Mouse (Mus musculus): Measurements from ENCODE around the gene Zbtb38. TPM values are rescaled to one million over a fixed set of nuclear protein-coding genes. Genes with fewer than 3 reads are reported as not detected.

The Zbtb38 gene
- polyA plus RNA-seq, 1 experiment from 2014 or later = 32.1 TPM

DNA sequence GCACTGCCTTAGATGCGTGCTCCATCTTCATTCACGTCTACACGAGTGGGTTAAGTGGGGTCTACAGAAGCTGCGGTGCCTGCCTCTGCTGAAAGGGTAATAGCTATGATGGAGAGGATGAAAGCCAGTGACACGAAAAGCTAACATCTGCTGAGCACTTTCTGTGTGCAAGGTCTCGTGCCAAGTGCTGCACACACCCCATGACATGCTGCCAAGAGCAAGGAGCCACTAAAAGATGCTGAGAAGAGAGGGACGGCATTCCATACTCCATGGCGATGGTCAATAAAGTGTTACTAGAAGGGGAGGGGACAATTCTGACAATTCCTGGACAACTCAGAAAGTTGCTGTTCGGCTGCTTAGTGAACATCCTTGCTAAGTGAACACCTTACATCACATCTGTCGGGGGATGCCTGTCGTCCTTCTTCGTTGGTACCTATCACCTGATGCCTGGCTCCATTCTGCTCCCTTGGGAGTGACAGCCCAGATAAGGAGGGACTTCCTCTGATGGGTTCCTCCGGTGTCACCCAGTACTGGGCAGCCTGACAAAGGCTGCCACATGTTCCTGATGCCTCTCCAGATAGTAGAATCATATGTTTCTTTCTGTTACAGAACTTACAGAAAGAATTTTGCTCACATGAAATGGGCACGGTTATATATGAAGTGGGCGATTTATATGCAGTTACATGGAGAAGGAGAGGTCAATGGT, 42.2 kb downstream of the Zbtb38 start:
- H3K27ac ChIP-seq (ENCODE audit: poor library complexity, severe bottlenecking) = no peak overlapping the region; the same call in 1 of the 2 replicates
- ATAC-seq (ENCODE audit: insufficient number of reproducible peaks, low FRiP score) = no peak
- WGBS = 76% methylated on average over 15 of the region's 15 CpGs
- H3K4me2 ChIP-seq = no peak overlapping the region
- no peaks in the 10 kb centered on the region for H3K27me3 ChIP-seq (replicated peaks)
- H3K36me3 ChIP-seq = peaks cover 34% of the 10 kb centered on the region
- H3K9ac ChIP-seq = no peak overlapping the region
- peaks cover 85% of the 10 kb centered on the region for H3K4me1 ChIP-seq (replicated peaks)
- no peak overlapping the region for H3K4me3 ChIP-seq
- no peaks in the 10 kb centered on the region for H3K9me3 ChIP-seq (replicated peaks)

- Histone ChIP-seq H3K9me3 (replicated peaks) (no peaks in the 10 kb centered on the region), H3K4me3 (no peak overlapping the region), H3K9ac (no peak overlapping the region), H3K4me2 (no peak overlapping the region), H3K27me3 (replicated peaks) (no peaks in the 10 kb centered on the region), H3K4me1 (replicated peaks) (peaks cover 75% of the 10 kb centered on the region), H3K27ac (ENCODE audit: poor library complexity, severe bottlenecking) (no peak overlapping the region), H3K36me3 (peaks cover 23% of the 10 kb centered on the region)
- 89% methylated on average over 9 of the region's 9 CpGs for WGBS
- ATAC-seq (ENCODE audit: insufficient number of reproducible peaks, low FRiP score) = no peak
These were observed 43.7 kb downstream of the Zbtb38 start for GRCm38 (mm10) chr9:96708905-96709304.

DNA sequence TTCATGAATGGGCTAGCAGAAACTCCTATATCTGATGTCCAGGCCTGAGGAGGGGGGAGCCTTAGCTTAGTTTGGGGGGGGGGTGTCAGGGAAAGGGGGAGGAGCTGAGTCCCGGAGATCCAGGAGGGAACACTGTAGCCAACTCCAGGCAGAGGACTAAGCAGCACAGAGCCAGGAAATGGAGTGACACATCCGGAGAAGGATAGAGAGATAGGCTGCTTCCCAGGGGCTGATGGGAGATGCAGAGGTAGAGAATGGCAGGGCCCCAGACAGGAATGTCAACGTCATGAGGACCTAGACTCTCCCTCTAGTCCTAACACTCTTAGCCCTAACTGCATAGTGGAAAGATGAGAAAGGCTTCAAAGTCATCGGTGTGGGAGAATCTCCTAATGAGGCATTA, 44.7 kb downstream of the Zbtb38 start:
- H3K4me3 ChIP-seq = no peak overlapping the region
- no peaks in the 10 kb centered on the region for H3K27me3 ChIP-seq (replicated peaks)
- H3K9ac ChIP-seq = no peak overlapping the region
- ATAC-seq (ENCODE audit: insufficient number of reproducible peaks, low FRiP score) = 0 out of 2 replicates have a peak, but pooled peaks have one; percentile 38
- H3K27ac ChIP-seq (ENCODE audit: poor library complexity, severe bottlenecking) = peak overlapping the region; percentile 71
- peaks cover 69% of the 10 kb centered on the region for H3K4me1 ChIP-seq (replicated peaks)
- H3K4me2 ChIP-seq = no peak overlapping the region; the same call in 1 of the 2 replicates
- 57% methylated on average over 4 of the region's 4 CpGs for WGBS
- H3K9me3 ChIP-seq (replicated peaks) = no peaks in the 10 kb centered on the region
- peaks cover 30% of the 10 kb centered on the region for H3K36me3 ChIP-seq

DNA sequence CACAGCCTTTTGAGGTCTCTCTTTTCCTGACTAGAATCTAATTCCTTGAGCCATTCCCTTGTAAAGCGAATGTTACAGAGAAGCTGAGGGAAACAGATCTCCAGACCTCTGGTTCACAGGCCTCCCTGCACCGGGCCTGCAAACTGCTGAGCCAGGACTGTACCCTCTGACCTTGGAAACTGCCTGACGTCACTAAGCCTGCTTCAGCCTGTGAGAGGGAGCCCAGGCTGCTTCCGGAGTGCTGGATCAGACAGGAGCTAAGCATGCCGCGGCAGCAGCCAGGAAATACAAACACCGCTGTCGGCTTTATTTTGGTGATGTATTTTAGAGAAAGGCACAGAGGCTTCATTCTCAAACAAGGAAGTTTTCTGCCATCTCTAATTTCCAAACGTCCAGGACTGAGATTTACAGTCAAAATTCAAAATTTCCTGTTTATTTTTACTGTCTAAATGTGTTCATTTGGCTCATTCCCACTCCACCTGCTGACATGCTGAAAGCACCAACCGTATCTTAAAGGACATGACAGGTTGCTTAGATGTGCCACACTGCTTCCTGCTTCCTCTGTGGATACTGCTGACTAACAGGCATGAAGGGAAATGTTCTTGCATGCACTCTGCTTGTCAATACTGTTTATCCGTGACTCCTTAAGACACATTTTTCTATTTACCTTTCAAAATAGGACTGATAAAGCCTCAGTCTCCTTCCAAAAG, 46.9 kb downstream of the Zbtb38 start:
- ATAC-seq (ENCODE audit: insufficient number of reproducible peaks, low FRiP score) = peak; percentile 89
- Histone ChIP-seq H3K9me3 (replicated peaks) (no peaks in the 10 kb centered on the region), H3K9ac (peak overlapping the region; percentile 71), H3K4me2 (peak overlapping the region; percentile 27; the same call in 1 of the 2 replicates), H3K4me3 (no peak overlapping the region), H3K27me3 (replicated peaks) (no peaks in the 10 kb centered on the region), H3K36me3 (peaks cover 43% of the 10 kb centered on the region), H3K4me1 (replicated peaks) (peaks cover 50% of the 10 kb centered on the region), H3K27ac (ENCODE audit: poor library complexity, severe bottlenecking) (peak overlapping the region; percentile 98)
- WGBS = 18% methylated on average over 11 of the region's 11 CpGs

- 81% methylated on average over 9 of the region's 9 CpGs for WGBS
- Histone ChIP-seq H3K4me1 (replicated peaks) (peaks cover 42% of the 10 kb centered on the region), H3K27ac (ENCODE audit: poor library complexity, severe bottlenecking) (peak overlapping the region; percentile 98), H3K9me3 (replicated peaks) (peaks cover under 1% of the 10 kb centered on the region), H3K36me3 (peaks cover 44% of the 10 kb centered on the region), H3K4me3 (no peak overlapping the region), H3K27me3 (replicated peaks) (no peaks in the 10 kb centered on the region), H3K9ac (no peak overlapping the region; the same call in 1 of the 2 replicates), H3K4me2 (no peak overlapping the region)
- ATAC-seq (ENCODE audit: insufficient number of reproducible peaks, low FRiP score) = no peak
These were observed 47.7 kb downstream of the Zbtb38 start for GRCm38 (mm10) chr9:96704935-96705334.

DNA sequence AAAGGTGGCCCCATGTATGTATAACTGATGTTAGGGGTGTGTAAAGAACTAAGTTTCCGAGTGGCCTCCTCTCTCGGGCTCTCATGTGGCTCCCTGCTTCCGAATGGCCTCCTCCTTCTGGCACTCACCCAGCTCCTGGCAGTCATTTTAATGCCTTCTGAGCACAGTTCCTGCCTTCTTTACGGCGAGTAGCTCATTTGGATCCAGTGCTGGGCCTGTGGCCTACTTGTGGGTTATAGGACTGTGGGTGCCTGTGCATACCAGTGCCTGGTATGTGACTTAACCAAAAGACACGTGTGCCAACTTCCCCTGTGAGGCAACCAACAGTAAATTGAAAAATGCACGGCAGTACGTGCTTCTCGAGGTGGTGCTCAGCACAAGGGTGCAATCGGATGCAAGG, 50.7 kb downstream of the Zbtb38 start:
- Histone ChIP-seq H3K27ac (ENCODE audit: poor library complexity, severe bottlenecking) (no peak overlapping the region), H3K9me3 (replicated peaks) (peaks cover 8% of the 10 kb centered on the region), H3K4me3 (no peak overlapping the region), H3K27me3 (replicated peaks) (no peaks in the 10 kb centered on the region), H3K4me2 (no peak overlapping the region), H3K9ac (no peak overlapping the region), H3K4me1 (replicated peaks) (peaks cover 29% of the 10 kb centered on the region), H3K36me3 (peaks cover 48% of the 10 kb centered on the region)
- 89% methylated on average over 10 of the region's 10 CpGs for WGBS
- ATAC-seq (ENCODE audit: insufficient number of reproducible peaks, low FRiP score) = no peak

DNA sequence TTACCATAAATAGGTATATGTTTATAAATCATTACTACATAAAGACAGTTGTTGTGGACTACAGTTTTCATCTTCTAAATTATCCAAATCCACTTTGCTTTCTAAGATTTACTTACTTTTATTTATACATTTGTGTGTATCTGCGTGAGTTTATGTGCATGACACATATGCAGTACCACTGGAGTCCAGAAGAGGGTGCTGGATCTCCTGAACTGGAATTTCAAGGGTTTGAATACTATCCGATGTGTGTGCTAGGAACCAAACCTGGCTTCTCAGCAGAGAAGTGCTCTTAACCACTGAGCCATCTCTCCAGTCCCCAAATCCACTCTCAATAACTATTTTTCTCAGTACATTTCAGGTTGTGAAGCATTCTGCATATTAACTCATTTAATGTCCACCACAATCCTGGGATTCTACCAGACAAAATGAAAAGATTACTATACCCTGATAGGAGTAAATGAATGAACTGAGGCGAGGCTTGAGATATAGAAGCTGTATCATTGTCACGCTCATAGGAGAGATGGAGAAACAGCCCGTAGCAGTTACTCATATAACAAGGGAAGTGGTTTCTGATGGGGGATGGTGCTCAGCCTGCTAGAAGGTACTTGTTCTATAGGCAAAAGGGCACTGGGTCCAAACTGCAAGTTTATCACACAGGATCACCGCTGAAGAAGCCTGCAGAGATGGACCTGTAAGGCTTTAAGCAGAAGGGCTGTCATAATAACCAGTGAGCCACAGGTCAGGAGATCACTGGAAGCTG, 53.2 kb downstream of the Zbtb38 start:
- no peak overlapping the region for H3K9ac ChIP-seq
- 96% methylated on average over 6 of the region's 6 CpGs for WGBS
- peaks cover 52% of the 10 kb centered on the region for H3K36me3 ChIP-seq
- no peak for ATAC-seq (ENCODE audit: insufficient number of reproducible peaks, low FRiP score)
- H3K27me3 ChIP-seq (replicated peaks) = no peaks in the 10 kb centered on the region
- no peak overlapping the region for H3K4me3 ChIP-seq
- H3K4me2 ChIP-seq = no peak overlapping the region
- no peak overlapping the region for H3K27ac ChIP-seq (ENCODE audit: poor library complexity, severe bottlenecking)
- peaks cover 8% of the 10 kb centered on the region for H3K9me3 ChIP-seq (replicated peaks)
- H3K4me1 ChIP-seq (replicated peaks) = peaks cover 28% of the 10 kb centered on the region

DNA sequence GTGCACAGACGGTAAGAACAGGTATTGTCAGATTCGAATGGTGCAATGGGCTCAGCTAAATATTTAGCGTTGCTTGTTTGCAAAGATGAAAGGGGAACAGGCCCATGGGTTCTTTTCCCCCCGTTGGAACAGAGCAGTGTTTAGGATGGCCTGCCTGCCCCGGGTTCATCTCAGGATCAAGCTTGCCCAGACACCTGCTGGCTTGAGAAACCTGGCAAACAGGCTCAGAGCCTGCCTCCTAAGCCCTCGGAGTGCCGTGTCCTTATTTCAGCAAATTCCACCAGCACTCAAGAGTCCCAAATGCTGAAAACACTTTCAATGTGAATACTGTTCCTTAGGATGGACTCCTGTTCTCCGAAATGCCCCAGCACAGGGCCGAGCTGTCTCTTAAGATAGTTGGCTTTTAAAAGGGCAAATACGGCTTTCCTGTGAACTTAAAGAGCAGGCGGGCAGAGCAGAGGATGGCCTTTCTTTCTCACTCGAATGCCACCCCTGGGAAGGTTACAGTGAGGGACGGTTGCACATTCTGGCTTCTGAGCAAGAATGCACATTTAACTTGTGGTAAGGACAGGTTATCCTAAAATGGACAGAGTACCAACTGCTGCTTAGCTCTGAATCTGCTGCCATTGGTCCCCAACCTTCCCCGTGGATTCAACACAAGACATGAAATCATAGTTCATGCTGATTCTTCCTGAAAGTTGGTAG, 55.7 kb downstream of the Zbtb38 start:
- Histone ChIP-seq H3K4me2 (no peak overlapping the region), H3K9me3 (replicated peaks) (peaks cover 8% of the 10 kb centered on the region), H3K4me1 (replicated peaks) (peaks cover 30% of the 10 kb centered on the region), H3K27me3 (replicated peaks) (no peaks in the 10 kb centered on the region), H3K36me3 (peaks cover 42% of the 10 kb centered on the region), H3K4me3 (no peak overlapping the region), H3K9ac (peak overlapping the region; percentile 56), H3K27ac (ENCODE audit: poor library complexity, severe bottlenecking) (peak overlapping the region; percentile 85)
- no peak for ATAC-seq (ENCODE audit: insufficient number of reproducible peaks, low FRiP score)
- WGBS = 80% methylated on average over 14 of the region's 14 CpGs

DNA sequence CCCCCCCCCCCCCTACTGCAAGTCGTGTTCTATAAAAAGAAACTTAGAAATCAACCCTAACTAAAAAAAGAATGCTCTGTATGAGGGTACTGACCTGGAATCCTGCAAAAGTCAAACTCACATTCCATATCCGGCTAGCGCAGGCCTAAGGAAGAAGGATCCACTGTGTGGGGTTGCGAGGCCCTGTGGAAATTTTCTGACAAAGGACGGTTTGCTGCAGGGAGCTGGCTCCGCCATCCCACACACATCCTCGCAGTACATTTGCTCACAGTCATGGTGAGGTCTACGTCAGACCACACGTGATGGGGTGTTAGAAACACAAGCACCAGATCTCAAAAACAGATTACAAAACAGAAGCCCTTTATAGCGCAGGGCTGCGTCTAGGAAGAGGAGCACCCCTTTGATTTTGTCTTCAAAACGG, 56.5 kb downstream of the Zbtb38 start:
- WGBS = 49% methylated on average over 12 of the region's 12 CpGs
- Histone ChIP-seq H3K27me3 (replicated peaks) (no peaks in the 10 kb centered on the region), H3K4me1 (replicated peaks) (peaks cover 30% of the 10 kb centered on the region), H3K36me3 (peaks cover 37% of the 10 kb centered on the region), H3K9ac (peak overlapping the region; percentile 56), H3K4me3 (no peak overlapping the region), H3K9me3 (replicated peaks) (peaks cover 8% of the 10 kb centered on the region), H3K27ac (ENCODE audit: poor library complexity, severe bottlenecking) (peak overlapping the region; percentile 85), H3K4me2 (peak overlapping the region; percentile 5)
- ATAC-seq (ENCODE audit: insufficient number of reproducible peaks, low FRiP score) = no peak

DNA sequence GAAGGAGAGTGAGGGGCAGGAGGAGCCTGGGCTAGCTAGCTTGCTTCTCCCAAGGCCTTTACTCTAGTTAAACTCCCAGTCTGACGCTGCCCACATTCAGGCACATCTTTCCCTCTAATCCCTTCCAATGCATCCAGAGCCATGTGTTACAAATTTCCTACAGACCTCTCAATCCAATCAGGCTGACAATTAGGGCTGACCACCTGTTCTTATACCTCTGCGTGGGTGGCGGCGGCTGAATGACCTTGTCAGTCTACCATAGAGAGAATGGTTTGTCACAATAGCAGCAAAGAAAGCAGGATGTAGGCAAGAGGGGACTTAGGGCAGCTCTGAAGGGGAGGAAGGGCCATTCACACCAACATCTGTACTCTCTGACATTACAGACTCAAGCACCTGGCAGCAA, 62.2 kb downstream of the Zbtb38 start:
- H3K4me1 ChIP-seq (replicated peaks) = peaks cover 27% of the 10 kb centered on the region
- no peak overlapping the region for H3K4me3 ChIP-seq
- peaks cover 48% of the 10 kb centered on the region for H3K36me3 ChIP-seq
- no peak for ATAC-seq (ENCODE audit: insufficient number of reproducible peaks, low FRiP score)
- no peak overlapping the region for H3K9ac ChIP-seq
- H3K27ac ChIP-seq (ENCODE audit: poor library complexity, severe bottlenecking) = peak overlapping the region; percentile 13
- WGBS = 76% methylated on average over 4 of the region's 4 CpGs
- no peak overlapping the region for H3K4me2 ChIP-seq
- H3K9me3 ChIP-seq (replicated peaks) = no peaks in the 10 kb centered on the region
- H3K27me3 ChIP-seq (replicated peaks) = no peaks in the 10 kb centered on the region
